Mouse (Mus musculus) G1E (cell line): ENCODE data around the gene Ccdc134. TPM values are rescaled to one million over a fixed set of nuclear protein-coding genes. Genes with fewer than 3 reads are reported as not detected.

Experiments
- ATAC-seq: 2 replicates; pipeline ENCODE4 v1.8.0; 2016; ENCODE audit warnings: mild to moderate bottlenecking; ENCODE audit not compliant: insufficient number of reproducible peaks, poor library complexity, low FRiP score, severe bottlenecking; ENCODE audit errors: extremely low read depth
- DNase-seq: peaks from one replicate; pipeline ENCODE4 v3.0.0; 2012; ENCODE audit warnings: low spot score
- H3K27me3 ChIP-seq: 2 replicates; pipeline ENCODE4 v1.6.1; 2012; ENCODE audit warnings: mild to moderate bottlenecking, low read length, inconsistent platforms; ENCODE audit not compliant: insufficient read depth
- H3K36me3 ChIP-seq: replicated peaks from 2 replicates; pipeline ENCODE3; 2012; ENCODE audit warnings: mild to moderate bottlenecking, inconsistent platforms
- H3K4me1 ChIP-seq: 2 replicates; pipeline ENCODE4 v1.6.1; 2012; ENCODE audit warnings: low read depth, low read length, inconsistent platforms, mixed read lengths; ENCODE audit not compliant: insufficient read depth
- H3K4me3 ChIP-seq: 2 replicates; pipeline ENCODE4 v1.5.1; 2012; ENCODE audit warnings: low read depth, mild to moderate bottlenecking, inconsistent platforms, low read length, moderate library complexity, mixed read lengths
- H3K9me3 ChIP-seq: replicated peaks from 2 replicates; pipeline ENCODE4 v1.6.1; 2012; ENCODE audit warnings: inconsistent platforms
- CTCF ChIP-seq: IDR thresholded peaks from 2 replicates; pipeline ENCODE4 v1.5.1; 2012; ENCODE audit warnings: low read depth, low read length, inconsistent platforms, mixed read lengths
- GATA1 ChIP-seq: IDR thresholded peaks from 2 replicates; pipeline ENCODE4 v1.6.1; 2012; ENCODE audit warnings: borderline replicate concordance, low read length, inconsistent platforms, mixed read lengths
- GATA2 ChIP-seq: IDR thresholded peaks from 2 replicates; pipeline ENCODE4 v1.6.1; 2012; ENCODE audit warnings: low read depth, low read length, inconsistent platforms, borderline replicate concordance
- POLR2AphosphoS5 ChIP-seq: IDR thresholded peaks from 2 replicates; pipeline ENCODE4 v1.6.1; 2012; ENCODE audit warnings: low read depth, low read length, inconsistent platforms; ENCODE audit not compliant: insufficient replicate concordance
- TAL1 ChIP-seq: conservative IDR thresholded peaks from 2 replicates; pipeline ENCODE4 v1.6.1; 2012; ENCODE audit warnings: low read depth, low read length, inconsistent platforms, mixed read lengths
- polyA plus RNA-seq: library from polyadenylated mRNA; stranded (reverse); fragments of >175 nt; gene quantifications from 2 replicates; pipeline ENCODE4 v1.2.3, GENCODE M21; 2012
- total RNA-seq, 2 experiments: library from RNA; stranded (forward) in 1 of 2; stranded (reverse) in 1 of 2; fragments of 200-1000 nt in 1 of 2; fragments of >200 nt in 1 of 2; fragmentation: Nextera tagmentation in 1 of 2; gene quantifications; 2 replicates each; pipeline ENCODE4 v1.2.3; 2014 to 2017

Gene Ccdc134
- total and polyA plus RNA-seq, 3 experiments: 9.0 to 29.7 (median 13.9) TPM

- DNase-seq (no peak), ATAC-seq (no peak)
- peak overlapping the region; percentile 17; the same call in 1 of the 2 replicates for H3K4me3 ChIP-seq
- no peaks in the 10 kb centered on the region for H3K27me3 ChIP-seq
- H3K4me1 ChIP-seq: peaks cover 84% of the 10 kb centered on the region
- no peaks in the 10 kb centered on the region for H3K9me3 ChIP-seq
- peaks cover 72% of the 10 kb centered on the region for H3K36me3 ChIP-seq
- no peak for TF ChIP-seq GATA1
- no peak for TF ChIP-seq TAL1
- TF ChIP-seq POLR2AphosphoS5: no peak
- no peak for TF ChIP-seq CTCF
- no peak for TF ChIP-seq GATA2
These were observed 24.7 kb downstream of the Ccdc134 start for GRCm38 (mm10) chr15:82152435-82152834.

DNA sequence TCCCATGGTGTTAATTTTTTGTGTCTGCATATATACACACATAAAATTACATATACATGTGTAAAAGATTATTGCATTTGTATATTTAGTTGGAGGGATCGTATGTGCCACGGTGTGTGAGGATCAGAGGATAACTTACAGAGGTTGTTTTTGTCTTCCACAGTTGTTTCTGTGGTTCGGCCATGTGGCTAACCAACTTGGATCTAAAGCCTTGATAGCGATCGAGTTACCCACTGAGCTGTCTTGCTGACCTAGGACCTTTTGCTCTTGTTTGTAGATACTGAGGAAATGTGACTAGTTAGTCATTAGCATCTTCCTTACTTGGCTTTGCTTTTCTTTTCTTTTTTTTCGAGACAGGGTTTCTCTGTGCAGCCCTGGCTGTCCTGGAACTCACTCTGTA is 28.6 kb downstream of the Ccdc134 start:
- H3K4me1 ChIP-seq: peaks cover 91% of the 10 kb centered on the region
- TF ChIP-seq GATA2 (no peak), CTCF (no peak), TAL1 (no peak), POLR2AphosphoS5 (no peak), GATA1 (no peak)
- H3K9me3 ChIP-seq: no peaks in the 10 kb centered on the region
- no peak for ATAC-seq
- H3K36me3 ChIP-seq: peaks cover 88% of the 10 kb centered on the region
- no peak overlapping the region for H3K4me3 ChIP-seq
- H3K27me3 ChIP-seq: no peaks in the 10 kb centered on the region
- no peak for DNase-seq

DNA sequence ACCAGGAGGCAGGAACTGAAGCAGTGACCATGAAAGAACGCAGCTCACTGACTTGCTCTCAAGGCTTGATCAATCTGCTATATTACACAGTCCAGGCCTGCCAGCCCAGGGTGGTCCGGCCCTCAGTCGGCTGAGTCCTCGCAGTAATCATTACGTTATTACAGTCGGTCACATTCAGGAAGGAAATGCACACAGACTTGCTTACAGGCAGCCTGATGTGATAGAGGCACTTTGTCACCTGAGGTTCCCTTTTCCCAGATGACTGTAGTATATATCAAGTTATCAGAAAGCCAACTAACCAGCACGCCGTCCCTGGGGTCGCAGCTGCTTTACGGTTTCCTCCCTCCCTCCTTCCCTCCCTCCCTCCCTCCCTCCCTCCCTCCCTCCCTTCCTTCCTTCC is 29.2 kb downstream of the Ccdc134 start:
- H3K36me3 ChIP-seq: peaks cover 88% of the 10 kb centered on the region
- no peak for DNase-seq
- peaks cover 91% of the 10 kb centered on the region for H3K4me1 ChIP-seq

GRCm38 (mm10) chr15:82158243-82159035 is 30.7 kb downstream of the Ccdc134 start:
- Histone ChIP-seq H3K27me3 (no peaks in the 10 kb centered on the region), H3K36me3 (peaks cover 82% of the 10 kb centered on the region), H3K4me3 (no peak overlapping the region), H3K9me3 (no peaks in the 10 kb centered on the region), H3K4me1 (peaks cover 90% of the 10 kb centered on the region)
- TF ChIP-seq POLR2AphosphoS5 (no peak), CTCF (no peak), GATA1 (no peak), GATA2 (no peak), TAL1 (no peak)
- ATAC-seq (no peak), DNase-seq (no peak)

More for the DNA sequence above, 29.2 kb downstream of the Ccdc134 start:
- Histone ChIP-seq H3K9me3 (no peaks in the 10 kb centered on the region), H3K4me3 (no peak overlapping the region), H3K27me3 (no peaks in the 10 kb centered on the region)
- TF ChIP-seq CTCF (no peak), GATA2 (no peak), GATA1 (no peak), TAL1 (no peak), POLR2AphosphoS5 (no peak)
- no peak for ATAC-seq

GRCm38 (mm10) chr15:82159471-82159870 is 31.7 kb downstream of the Ccdc134 start:
- Histone ChIP-seq H3K36me3 (peaks cover 74% of the 10 kb centered on the region), H3K4me1 (peaks cover 91% of the 10 kb centered on the region), H3K4me3 (no peak overlapping the region), H3K9me3 (no peaks in the 10 kb centered on the region), H3K27me3 (no peaks in the 10 kb centered on the region)
- TF ChIP-seq POLR2AphosphoS5: no peak
- TF ChIP-seq GATA1: no peak
- no peak for TF ChIP-seq GATA2
- TF ChIP-seq CTCF: no peak
- TF ChIP-seq TAL1: no peak
- ATAC-seq (no peak), DNase-seq (no peak)

DNA sequence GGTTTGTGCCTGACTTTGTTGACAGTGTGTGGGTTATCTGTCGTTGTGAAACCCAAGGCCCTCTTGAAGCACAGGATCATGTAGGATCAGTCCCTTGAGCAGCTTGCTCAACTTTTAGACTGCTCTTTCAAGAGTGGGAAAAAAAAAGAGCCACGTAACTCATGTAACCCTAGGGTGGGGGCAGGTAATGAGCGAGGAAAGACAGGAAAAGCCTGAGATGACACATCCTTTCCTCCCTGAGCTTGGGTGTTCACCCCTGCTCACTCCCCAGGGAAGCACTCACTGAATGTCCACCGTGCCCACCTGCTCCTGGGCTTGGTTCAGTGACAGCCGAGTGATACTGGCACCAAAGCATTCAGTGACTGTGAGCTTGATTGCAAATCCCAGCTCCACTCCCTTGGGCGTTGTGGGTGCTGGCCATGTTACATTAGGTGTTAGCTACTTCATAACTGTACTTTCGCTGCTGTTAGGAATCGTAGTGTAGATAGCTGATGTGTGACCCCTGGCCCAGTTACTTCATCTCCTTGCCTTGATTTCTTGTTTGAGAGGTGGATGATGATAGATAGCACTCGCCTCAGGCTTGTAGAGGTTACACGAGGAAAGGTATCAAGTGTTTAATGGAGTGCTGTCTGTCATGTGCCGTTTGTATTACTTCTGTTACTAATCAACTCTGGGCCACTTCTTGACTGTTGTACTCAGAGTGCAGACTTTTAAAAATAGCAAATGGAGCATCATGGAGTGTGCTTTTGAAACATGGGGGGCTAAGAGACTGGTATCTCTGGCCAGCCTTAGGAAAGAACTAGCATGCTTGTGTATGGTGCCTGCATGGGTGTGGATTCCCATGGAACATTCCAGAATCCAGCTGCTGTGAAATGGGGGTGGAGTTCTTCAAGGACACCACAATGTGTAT is 33.3 kb downstream of the Ccdc134 start:
- H3K9me3 ChIP-seq: no peaks in the 10 kb centered on the region
- H3K4me1 ChIP-seq: peaks cover 92% of the 10 kb centered on the region
- DNase-seq: no peak
- H3K36me3 ChIP-seq: peaks cover 62% of the 10 kb centered on the region
- no peak overlapping the region for H3K4me3 ChIP-seq
- no peak for ATAC-seq
- H3K27me3 ChIP-seq: no peaks in the 10 kb centered on the region
- no peak for TF ChIP-seq POLR2AphosphoS5
